Mouse (Mus musculus): Measurements from ENCODE around the gene Ifih1.

Ifih1 gene

DNA sequence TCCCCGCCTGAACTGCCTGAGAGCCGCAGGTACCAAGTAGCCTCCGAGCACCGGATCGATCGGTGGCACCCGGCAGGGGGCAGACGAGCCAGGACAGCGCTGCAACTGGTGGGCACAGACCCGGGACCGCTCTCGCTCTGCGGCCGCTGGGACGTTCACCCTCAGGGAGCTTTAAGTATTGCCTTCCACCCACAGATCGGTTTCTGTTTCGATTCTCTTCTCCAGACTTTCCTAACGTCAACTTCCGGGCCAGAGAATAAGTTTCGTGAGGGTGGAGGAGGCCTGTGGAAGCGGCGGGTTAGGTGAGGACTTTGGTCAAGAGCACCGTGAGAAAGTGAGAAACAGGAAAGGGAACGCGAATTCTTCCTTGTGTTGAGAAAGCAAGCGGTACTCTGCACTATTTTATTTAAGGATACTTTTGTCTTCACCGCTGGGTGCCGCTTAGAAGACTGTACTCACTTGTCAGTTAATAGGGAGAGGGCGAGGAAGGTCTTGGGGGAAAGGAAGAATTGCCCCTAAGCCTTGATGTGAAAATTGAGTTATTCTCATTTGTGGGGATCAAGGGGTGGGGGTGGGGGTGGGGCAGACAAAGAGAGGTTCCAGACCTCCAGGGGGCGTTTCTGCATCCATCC, at the start of gene Ifih1:
Gene Ifih1, minus strand, starts transcription at position 242 of the 632 bp plus-strand sequence.
- peak; percentile 73 to 80 for DNase-seq

DNA sequence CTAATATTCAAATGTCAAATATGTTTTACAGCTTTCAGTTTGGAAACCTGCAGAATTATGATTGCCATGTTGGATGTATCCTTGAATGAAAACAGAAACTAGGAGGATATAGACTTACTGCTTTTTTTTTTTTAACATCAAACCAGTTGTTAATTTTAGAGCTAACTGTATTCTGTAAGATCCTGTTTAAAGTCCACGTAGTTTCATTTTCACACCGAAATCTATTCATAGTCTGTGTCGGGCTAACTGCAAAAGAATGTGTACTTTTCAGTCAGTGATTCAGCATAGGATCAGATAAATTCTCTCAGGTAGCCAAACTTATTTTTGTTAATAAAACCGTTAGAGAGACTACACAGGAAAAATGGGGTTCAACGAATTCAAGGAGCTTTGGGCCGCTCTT, 39.9 kb upstream of the Ifih1 start:
- DNase-seq, result no peak

DNA sequence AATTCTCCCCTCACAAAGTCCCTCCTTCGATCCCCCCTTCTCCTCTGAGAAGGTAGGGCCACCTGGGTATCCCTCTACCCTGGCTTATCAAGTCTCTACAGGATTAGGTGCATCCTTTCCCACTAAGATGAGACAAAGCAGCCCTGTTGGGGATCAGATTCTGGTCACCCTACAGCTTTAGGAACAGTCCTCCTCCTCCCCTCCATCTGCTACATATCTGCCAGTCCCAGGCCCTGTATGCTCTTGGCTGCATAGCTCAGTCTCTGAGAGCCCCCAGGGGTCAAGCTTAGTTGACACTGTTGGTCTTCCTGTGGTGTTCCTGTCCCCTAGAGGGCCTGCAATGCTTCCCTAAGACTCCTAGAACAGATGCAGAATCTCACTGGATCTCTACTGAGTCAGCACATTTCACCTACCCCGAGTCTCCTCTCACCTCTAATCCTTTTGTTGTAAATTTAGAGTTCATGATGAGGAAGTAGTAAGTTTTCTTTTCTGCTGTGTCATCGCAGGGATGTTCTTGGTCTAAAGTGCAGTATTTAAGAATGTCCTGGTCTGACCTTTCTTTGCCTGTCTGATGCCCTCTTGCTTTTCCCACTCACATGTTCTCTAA, 39.0 kb upstream of the Ifih1 start:
- no peak for DNase-seq

DNA sequence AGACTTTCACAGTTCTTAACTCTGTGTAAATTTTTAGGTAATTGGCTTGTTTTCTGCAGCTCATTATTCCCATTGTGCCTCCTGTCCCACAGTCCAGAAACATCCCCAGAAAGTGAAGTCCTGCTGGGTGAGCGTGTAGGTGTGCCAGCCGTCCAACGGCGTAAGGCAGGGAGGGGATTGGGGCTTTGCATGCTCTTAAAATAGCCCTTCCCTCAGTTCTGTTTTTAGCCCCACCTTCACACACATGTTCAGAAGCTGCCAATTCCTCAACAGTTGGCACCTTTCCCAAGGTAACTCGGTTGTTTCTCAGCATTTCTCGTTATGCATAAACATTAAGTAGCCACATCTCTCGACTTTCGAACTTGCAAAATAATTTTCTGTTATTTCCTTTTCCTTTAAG, 35.6 kb upstream of the Ifih1 start:
- DNase-seq, result no peak

DNA sequence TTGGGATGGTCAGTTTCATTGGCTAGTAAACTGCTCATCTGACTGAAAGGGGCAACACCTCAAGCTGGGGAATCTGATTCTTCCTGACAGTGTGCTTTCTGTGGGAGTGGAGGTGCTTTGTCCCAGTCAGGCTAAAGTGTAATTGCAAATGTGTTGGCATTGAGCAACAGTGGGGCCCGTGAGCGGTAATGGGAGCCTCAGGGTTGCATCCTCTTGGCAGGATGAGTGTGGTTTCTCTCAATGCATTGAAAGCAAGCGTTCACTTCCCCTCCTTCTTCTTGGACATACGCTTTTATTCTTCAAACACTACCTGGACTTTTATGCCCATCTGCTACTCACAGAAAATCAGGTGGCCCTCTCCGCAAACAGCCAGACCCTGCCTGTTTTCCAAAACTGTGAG, 26.7 kb upstream of the Ifih1 start:
- peak; percentile 13 to 16 for DNase-seq

DNA sequence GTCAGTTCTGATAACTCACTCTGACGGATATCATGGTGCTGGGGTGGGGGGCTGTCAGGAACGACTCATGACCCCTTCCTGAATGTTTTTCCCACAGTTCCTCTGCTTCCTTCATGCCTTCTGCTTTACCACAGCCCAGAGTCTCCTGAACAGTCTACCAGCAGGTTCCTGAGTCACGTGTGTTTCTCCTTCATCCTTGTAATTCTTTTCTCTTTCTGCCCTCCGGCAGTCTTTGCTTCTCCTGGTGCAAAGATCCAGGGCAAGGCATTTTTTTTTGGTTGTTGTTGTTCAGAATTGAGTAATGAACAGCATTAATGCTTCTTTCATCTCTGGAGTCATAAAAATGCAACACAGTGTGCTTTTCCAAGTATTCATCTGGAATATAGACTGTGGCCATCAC, 24.7 kb upstream of the Ifih1 start:
- no peak for DNase-seq

DNA sequence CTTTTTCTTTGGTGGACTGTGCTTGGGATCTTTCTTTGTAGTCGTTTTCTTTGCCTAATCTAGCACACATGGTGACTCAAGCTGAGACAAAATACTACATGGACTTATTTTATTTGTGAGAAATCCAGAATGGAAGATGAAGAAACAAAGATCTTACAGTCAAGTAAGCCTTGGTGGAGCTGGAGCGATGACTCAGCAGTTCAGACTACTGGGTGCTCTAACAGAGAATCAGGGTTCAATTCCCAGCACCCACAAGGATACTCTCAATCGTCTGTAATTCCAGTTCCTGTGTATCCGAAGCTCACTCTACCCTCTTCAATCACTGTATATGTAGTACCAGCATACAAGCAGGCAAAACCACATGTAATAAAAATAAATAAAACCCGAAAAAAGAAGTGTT, 24.2 kb upstream of the Ifih1 start:
- no peak for DNase-seq

DNA sequence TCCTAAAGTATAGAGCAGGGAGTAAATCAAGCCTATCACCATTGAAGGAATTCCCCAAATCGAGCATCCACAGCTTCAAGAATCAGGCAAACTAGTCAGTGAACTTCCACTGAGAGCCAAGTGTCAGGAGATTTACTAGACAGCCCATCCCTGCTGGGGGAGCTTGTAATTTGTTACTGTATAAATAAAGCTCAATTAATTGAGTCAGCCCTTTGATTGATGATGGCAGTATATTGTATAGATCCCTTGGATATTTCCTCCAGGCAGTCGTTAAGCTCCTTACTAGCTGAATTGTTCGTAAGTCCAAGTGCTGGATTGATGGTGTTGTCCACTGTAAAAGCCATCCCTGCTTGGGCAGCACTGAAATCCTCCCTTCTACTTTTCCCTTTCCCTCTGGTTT, 23.8 kb upstream of the Ifih1 start:
- DNase-seq, result no peak

DNA sequence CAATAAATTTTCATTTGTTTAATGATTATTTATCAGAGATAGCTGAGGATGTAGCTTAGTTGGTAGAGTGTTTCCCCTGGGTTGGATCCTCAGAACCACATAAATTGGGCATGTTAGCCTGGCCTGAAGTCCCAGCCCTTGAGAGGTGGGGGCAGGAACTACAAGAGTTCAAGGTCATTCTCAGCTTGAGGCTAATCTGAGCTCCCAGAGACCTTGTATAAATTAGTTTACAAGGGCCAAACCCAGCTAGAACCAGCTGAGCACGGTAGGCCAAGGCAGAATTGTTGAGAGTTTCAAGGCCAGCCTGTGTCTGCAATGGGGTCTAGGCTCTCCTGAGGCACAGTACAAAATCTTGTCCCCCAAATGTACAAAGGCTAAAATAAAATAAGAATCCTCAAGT, 19.5 kb upstream of the Ifih1 start:
- no peak for DNase-seq

DNA sequence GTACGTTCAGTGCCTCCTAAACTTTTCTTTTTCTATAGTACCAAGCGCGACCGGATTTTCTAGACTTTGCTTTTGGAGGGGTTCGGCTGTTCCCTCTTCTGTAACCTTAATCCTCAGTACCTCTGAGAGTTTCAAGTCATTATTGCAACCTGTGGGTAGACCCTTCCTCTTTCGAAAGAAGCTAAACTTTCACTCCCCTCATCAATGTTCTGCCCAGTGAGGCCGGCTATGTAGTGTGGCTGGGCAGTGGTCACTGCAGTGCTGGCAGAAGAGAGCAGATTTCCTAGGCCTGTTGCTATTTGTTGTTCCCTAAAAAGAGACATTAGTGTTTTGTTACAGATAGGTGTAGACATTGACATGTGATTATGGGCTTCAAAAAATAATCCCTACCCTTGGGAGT, 18.8 kb upstream of the Ifih1 start:
- no peak for DNase-seq

DNA sequence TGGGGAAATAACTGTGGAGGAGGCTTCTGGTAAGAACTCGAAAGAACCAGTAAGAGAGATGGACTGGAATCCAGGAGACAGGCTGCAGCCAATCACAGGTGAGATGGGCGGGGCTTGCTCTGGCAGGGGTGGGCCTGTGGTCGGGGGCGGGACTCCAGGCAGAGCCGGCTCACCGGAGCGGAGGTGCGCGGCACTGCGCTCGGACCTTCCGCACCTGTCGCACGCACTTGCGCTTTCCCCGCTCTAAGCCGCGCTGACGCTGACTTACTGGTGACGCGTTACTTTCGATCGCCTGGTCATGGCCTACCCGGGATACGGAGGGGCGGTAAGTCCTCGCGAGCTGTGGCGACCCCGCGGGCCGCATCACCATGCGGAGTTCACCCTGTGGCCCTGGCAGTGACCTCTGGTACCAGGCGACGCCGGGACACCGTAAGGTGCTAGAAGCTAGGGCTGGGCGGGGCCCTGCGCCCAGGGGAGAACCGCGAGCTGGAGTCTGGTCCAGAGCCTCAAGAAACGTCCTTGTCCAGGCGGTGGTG, 18.1 kb upstream of the Ifih1 start, which contains the start of gene Gca:
Gene Gca, plus strand, starts transcription at position 151 of the 536 bp plus-strand sequence.
- DNase-seq, result peak; percentile 85 to 88

DNA sequence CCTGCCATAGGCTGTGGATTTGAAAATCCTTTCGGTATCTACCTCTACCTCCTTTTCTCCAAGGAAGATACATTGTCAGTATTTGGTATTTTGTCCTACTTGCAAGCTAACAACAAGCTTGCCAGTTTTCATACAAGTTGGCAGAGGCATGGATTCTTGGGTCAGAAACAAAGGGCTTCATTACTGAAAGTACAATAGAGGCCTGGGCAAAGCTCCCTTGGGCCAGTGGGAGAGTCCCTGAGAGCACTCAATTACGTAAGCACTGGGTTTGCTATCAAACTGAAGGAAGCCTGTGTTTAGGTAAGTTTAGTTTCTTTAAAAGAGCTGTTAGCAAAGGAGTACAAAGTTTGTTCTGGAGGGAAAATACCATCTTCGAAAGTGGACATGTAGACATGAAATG, 16.5 kb upstream of the Ifih1 start:
- DNase-seq, result peak in 1 of 2 experiments; percentile 12

DNA sequence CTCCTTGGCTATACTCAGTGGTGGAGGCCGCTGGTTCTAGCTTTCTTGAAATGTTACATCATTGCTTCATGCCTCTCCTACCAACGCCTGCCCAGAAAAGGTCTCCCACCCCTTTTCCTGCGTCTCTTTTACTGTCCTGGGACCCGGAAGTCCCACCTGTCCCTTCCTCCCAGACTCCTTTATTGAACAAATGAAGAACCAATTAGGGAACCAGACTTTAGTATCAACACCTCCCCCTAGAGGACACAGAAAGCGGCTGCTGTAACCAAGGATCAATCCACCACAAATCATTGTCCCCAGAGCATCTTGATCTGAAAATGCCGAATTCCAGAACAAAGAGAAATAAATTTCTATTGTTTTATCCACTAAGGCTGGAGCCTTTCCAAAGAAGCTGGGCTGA, 14.5 kb upstream of the Ifih1 start:
- DNase-seq, result no peak

DNA sequence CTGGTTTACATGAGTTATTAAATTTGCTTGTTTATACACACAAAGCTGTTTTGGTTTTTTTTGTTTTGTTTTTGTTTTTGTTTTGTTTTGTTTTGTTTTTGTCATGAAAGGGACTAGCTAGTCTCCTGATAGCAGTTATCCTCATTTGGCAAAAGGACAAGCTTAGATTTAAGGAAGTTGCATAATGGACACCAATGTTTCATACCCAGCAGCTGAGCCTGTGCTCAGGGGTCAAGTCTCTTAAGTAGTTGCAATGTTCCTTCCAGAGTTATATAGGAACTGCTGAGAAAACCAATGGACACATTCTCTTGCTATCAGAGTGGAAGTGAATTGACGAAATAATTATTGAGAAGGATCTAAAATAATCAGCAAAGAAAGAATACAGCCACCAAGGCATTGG, 10.0 kb upstream of the Ifih1 start:
- no peak for DNase-seq

DNA sequence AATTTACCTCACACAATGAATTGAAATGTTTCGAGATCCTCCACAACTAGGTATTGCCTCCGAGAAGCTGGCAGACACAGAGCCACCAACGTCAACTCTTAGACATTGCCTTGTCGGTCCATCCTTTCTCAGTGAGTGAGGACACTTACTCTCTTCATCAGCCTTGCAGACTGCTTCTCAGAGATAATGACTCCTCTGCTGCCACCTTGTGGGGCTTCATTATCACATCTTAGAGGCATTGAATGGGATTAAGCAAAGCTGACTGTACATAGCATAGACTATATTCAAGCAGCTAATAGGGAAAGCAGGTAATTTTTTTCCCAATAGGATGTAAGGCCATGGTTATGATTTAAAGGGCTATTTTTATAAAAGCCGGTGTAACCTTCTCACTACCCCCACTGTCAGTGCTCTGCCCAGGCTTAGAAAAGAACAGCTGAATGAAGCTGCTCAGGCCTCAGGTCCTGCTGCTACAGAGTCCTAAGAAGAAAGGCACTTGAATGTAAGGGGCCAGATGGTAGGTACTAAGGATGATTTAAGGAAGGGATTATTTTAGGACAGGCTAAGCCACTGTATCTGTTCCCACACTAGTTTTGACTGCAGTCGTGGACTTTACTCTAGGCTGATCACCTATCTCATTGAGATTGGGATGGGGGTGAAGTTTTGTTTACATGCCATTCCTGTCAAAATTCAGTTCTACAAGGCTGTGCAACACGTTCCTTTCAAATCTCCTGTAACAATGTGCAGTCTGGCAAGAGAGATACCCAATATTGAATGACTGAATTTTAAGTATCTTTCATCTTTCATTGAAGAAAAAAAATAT, 8.7 kb upstream of the Ifih1 start:
- peak; percentile 47 to 59 for DNase-seq

DNA sequence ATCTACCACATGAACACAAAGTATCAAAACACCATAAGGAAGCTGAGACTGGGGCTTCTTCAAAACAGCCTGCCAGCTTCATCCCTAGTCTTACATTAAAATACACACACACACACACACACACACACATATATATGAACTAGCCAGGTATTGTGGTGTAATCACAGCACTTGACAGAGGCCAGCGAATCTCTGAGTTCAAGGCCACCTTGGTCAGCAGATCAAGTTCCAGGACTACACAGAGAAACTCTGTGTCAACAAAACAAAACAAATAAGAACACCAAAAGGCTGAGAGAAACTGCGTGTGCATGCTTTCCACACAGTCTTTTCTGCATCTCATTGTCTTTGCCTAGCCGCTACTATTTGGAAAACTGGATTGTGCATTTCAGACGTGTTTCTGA, 6.4 kb upstream of the Ifih1 start:
- no peak for DNase-seq

DNA sequence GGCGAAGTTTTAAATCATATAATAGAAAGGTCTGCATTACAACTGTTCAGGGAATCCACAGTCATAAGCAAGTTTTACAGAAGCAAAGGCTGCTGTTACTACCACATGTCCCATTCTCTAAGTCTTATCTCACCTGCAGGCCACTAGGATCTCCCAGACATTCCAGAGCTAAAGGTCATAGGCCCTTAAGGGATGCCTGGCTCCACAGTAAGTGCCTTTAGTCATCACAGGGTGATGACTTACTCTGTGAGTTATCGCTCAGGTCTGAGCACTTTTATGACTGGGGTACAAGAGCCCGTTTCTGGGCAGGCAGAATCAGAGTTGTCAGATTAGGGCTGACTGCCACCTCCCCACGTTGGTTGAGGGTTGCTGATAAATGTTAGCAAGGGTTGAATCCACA, 5.8 kb upstream of the Ifih1 start:
- no peak for DNase-seq

DNA sequence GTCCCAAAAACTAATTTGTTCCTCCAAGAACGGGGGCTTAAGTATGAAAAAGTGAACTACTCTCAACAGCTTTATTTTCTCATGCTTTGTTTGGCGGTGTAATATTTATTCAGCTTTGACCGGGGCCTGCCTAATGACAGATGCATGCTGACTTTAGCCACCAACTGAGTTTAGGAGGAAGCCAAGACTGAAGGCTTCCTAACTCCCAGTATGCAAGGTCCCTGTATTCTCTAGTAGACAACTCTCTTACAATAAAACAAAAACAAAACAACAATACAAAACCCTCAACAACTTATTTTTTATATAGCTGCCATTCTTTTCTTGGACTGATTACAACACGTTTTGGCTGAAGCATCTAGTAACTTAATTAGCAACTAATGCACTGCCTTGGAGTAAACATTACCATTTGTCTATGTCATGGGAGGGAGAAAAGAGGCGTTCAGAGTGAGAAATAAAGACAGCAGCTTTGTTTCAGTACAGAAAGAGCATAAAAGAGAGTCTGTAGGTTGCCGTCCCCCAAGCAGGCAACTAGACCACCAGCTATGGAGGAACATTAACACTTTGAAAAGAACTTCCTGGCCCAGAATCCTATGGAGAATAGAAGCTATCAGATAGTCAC, 725 bp upstream of the Ifih1 start:
- no peak for DNase-seq

DNA sequence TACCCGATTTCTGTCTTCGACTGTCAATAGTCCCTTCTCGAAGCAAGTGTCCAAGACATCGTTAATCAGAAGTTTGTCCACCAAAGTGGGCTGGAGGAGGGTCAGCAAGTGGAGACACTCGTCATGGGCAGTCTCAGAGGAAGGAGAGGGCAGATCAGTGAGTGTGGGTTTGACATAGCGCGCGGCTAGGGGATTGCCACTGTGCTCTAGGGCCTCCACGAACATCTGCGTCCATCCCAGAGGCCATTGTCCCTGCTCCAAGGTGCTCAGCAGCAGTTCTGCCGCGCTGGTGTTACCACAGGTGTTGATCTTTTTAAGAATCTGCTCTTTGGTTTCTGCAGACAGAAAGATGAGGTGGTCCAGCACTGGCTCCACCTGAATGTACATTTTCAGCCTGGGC, 580 bp downstream of the Ifih1 start:
- peak; percentile 12 to 22 for DNase-seq

DNA sequence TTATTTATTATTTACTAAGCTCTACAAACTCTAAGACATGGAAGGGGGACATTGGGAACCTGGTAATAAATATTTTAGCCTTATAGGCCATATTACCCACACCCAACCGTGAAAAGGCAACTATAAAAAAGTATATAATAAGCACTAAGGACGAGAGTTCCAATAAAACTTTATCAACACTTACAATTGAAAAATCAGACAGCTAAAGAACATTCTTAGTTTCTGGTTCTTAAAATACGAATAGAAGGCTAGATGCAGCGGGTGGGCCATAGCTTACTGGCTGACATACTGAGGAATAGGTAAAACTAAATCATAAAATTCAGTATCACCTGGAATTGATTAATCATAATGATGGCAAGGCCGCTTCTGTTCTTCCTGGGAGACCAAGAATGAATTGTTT, 1.2 kb downstream of the Ifih1 start:
- DNase-seq, result no peak

DNA sequence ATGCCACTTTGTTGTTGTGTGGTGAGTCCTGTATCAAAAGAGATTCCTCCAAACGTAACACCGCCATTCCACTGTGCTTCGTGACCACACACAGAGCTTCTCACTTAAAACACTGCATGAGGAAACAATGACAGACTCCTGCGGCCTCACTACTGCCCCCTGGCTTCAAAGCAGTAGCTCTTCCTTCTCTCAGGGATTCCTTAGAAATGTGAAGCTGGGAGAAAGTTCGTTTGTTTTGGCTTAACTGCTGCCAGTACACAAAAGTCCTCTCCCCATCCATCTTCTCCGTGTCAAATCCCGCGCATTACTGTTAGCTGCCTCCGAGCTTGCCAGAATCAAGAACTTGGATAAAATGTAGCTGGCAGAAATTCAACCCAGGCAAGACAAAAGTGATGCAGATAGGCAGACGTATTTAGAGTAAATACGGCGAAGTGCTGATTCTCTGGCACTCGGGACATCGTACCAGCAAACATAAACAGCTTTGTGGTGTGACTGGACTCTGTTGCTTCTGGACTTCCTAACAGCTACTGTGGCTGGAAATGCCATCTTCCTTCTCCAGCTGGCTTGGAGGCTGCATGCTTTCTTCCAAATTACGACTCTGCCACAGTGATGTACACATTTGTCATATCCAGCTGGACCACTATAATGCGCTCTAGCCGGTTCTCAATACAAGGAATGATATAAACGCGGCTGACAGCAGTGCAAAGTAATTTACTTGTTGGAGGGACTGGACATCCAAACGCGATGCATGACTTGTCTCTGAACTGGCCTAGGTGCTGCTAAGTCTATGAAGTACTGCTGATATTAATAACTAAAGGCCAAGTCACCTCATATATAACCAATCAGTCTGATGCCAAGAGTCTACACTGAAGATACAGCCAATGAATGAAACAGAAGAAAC, 2.4 kb downstream of the Ifih1 start:
- peak; percentile 53 to 73 for DNase-seq

DNA sequence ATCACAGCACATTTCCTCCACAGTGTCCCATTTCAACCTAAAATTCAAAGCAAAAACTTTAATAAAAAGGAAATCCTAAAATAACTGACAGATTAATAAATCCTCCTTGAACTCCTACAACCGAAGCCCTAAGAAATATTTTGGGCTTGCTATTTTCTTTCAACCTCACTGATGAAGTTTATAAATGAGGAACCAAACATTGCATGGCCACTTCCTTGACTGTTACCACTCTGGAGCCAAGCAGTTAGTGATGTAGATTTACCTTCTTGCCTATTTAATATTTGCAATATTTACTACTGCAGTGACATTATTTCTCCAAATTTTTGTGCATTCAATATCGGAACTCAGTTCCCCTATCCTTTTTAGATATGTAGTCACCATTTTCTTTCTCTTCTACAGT, 6.2 kb downstream of the Ifih1 start:
- no peak for DNase-seq
